Mouse (Mus musculus) neural tube, embryonic 11.5 days (tissue): ENCODE results near the gene Msi2. TPM values are rescaled to one million over a fixed set of nuclear protein-coding genes. Genes with fewer than 3 reads are reported as not detected.
A peak's percentile ranks its signal among the peaks of the same experiment; 100 is the strongest.

Source experiments
- ATAC-seq: fragments of 200-750 bp; cut with Nextera tagmentation; 2 replicates; pipeline ENCODE4 v1.8.0; 2017; ENCODE audit warnings: moderate number of reproducible peaks, mild to moderate bottlenecking, moderate TSS enrichment, moderate library complexity; ENCODE audit not compliant: insufficient read depth, low FRiP score, low TSS enrichment
- DNase-seq: peaks from one replicate; pipeline ENCODE4 v3.0.0-alpha.2; 2015; ENCODE audit warnings: low spot score
- H3K27ac ChIP-seq: fragments of 300-500 bp; sonication (generic); 2 replicates; pipeline ENCODE4 v1.5.1; 2014; ENCODE audit warnings: low read depth, mild to moderate bottlenecking, low read length
- H3K27me3 ChIP-seq: fragments of 300-500 bp; sonication (generic); 2 replicates; pipeline ENCODE4 v1.6.1; 2014; ENCODE audit warnings: mild to moderate bottlenecking, low read length, mixed read lengths; ENCODE audit not compliant: control insufficient read depth, insufficient read depth
- H3K36me3 ChIP-seq: fragments of 300-500 bp; sonication (generic); 2 replicates; pipeline ENCODE4 v1.6.1; 2014; ENCODE audit warnings: mild to moderate bottlenecking, low read length, moderate library complexity, mixed read lengths; ENCODE audit not compliant: control insufficient read depth, insufficient read depth
- H3K4me1 ChIP-seq: fragments of 300-500 bp; sonication (generic); 2 replicates; pipeline ENCODE4 v1.6.1; 2014; ENCODE audit warnings: low read length, mixed read lengths; ENCODE audit not compliant: control insufficient read depth, insufficient read depth
- H3K4me2 ChIP-seq: fragments of 300-500 bp; sonication (generic); 2 replicates; pipeline ENCODE4 v1.6.1; 2014; ENCODE audit warnings: low read depth, mild to moderate bottlenecking, moderate library complexity
- H3K4me3 ChIP-seq: fragments of 300-500 bp; sonication (generic); 2 replicates; pipeline ENCODE4 v1.5.1; 2014; ENCODE audit warnings: low read depth, low read length
- H3K9ac ChIP-seq: fragments of 300-500 bp; sonication (generic); 2 replicates; pipeline ENCODE4 v1.6.1; 2014; ENCODE audit warnings: mild to moderate bottlenecking, low read length
- H3K9me3 ChIP-seq: fragments of 300-500 bp; sonication (generic); 2 replicates; pipeline ENCODE4 v1.6.1; 2016; ENCODE audit warnings: low read length; ENCODE audit not compliant: control insufficient read depth
- WGBS: fragments of 180-500 bp; shearing (Covaris S2); extraction: QIAGEN DNeasy Blood & Tissue Kit; methylation state at CpG from one replicate; pipeline ENCODE4 v1.1.7; 2014; 5-methylcytosine and 5-hydroxymethylcytosine counted together
- polyA plus RNA-seq: library from polyadenylated mRNA; unstranded; fragments of >200 nt; fragmentation: Nextera tagmentation; extraction: Ambion mirVana; gene quantifications from 2 replicates; pipeline ENCODE4 v1.2.1, GENCODE M21; 2014

Msi2 gene
- polyA plus RNA-seq: 19.7 and 20.6 TPM in 2 replicates

GRCm38 (mm10) chr11:88718050-88718765 lies at the start of gene Msi2:
Gene Msi2 (minus strand): TSS chr11:88718513.
- Histone ChIP-seq H3K9me3 (no peaks in the 10 kb centered on the region), H3K27ac (peak within 1 kb of the TSS; percentile 89), H3K9ac (peak within 1 kb of the TSS; percentile 99), H3K36me3 (no peaks in the 10 kb centered on the region), H3K4me2 (peak within 1 kb of the TSS; percentile 95), H3K27me3 (no peaks in the 10 kb centered on the region), H3K4me3 (peak within 1 kb of the TSS; percentile 98), H3K4me1 (peaks cover 32% of the 10 kb centered on the region)
- peak; percentile 79 for ATAC-seq
- 2% methylated on average over 9 of the region's 84 CpGs for WGBS
- DNase-seq: peak; percentile 95

GRCm38 (mm10) chr11:88765635-88766034 lies 47.3 kb upstream of the Msi2 start:
- ATAC-seq: no peak
- no peaks in the 10 kb centered on the region for H3K4me1 ChIP-seq
- H3K4me3 ChIP-seq: no peak overlapping the region
- no peaks in the 10 kb centered on the region for H3K9me3 ChIP-seq
- no peak overlapping the region for H3K9ac ChIP-seq
- no peak for DNase-seq
- H3K36me3 ChIP-seq: no peaks in the 10 kb centered on the region
- WGBS: 41% methylated on average over 7 of the region's 7 CpGs
- no peak overlapping the region for H3K4me2 ChIP-seq
- no peaks in the 10 kb centered on the region for H3K27me3 ChIP-seq
- H3K27ac ChIP-seq: no peak overlapping the region

GRCm38 (mm10) chr11:88763371-88763770 lies 45.1 kb upstream of the Msi2 start:
- H3K27me3 ChIP-seq: no peaks in the 10 kb centered on the region
- H3K4me3 ChIP-seq: no peak overlapping the region
- H3K36me3 ChIP-seq: no peaks in the 10 kb centered on the region
- H3K4me1 ChIP-seq: 0 out of 2 replicates have a peak, but pooled peaks cover 1% of the 10 kb centered on the region
- 92% methylated on average over 13 of the region's 13 CpGs for WGBS
- no peak overlapping the region for H3K9ac ChIP-seq
- no peak overlapping the region for H3K4me2 ChIP-seq
- H3K9me3 ChIP-seq: no peaks in the 10 kb centered on the region
- no peak overlapping the region for H3K27ac ChIP-seq
- ATAC-seq (no peak), DNase-seq (no peak)

GRCm38 (mm10) chr11:88759501-88759900 lies 41.2 kb upstream of the Msi2 start:
- Histone ChIP-seq H3K4me1 (0 out of 2 replicates have a peak, but pooled peaks cover 2% of the 10 kb centered on the region), H3K27ac (no peak overlapping the region), H3K4me3 (no peak overlapping the region), H3K4me2 (no peak overlapping the region), H3K9ac (no peak overlapping the region), H3K27me3 (no peaks in the 10 kb centered on the region), H3K36me3 (no peaks in the 10 kb centered on the region), H3K9me3 (no peaks in the 10 kb centered on the region)
- ATAC-seq (no peak), DNase-seq (no peak)
- WGBS: 95% methylated on average over 8 of the region's 8 CpGs

GRCm38 (mm10) chr11:88758402-88758801 lies 40.1 kb upstream of the Msi2 start:
- Histone ChIP-seq H3K27ac (no peak overlapping the region), H3K36me3 (no peaks in the 10 kb centered on the region), H3K9me3 (no peaks in the 10 kb centered on the region), H3K27me3 (no peaks in the 10 kb centered on the region), H3K4me1 (0 out of 2 replicates have a peak, but pooled peaks cover 2% of the 10 kb centered on the region), H3K9ac (no peak overlapping the region), H3K4me3 (no peak overlapping the region), H3K4me2 (no peak overlapping the region)
- DNase-seq (no peak), ATAC-seq (no peak)
- 37% methylated on average over 6 of the region's 6 CpGs for WGBS

GRCm38 (mm10) chr11:88745306-88745705 lies 27.0 kb upstream of the Msi2 start:
- H3K27me3 ChIP-seq: no peaks in the 10 kb centered on the region
- H3K4me3 ChIP-seq: no peak overlapping the region
- no peaks in the 10 kb centered on the region for H3K9me3 ChIP-seq
- no peak overlapping the region for H3K27ac ChIP-seq
- H3K4me2 ChIP-seq: no peak overlapping the region
- no peaks in the 10 kb centered on the region for H3K4me1 ChIP-seq
- no peak for ATAC-seq
- no peak overlapping the region for H3K9ac ChIP-seq
- DNase-seq: no peak
- no peaks in the 10 kb centered on the region for H3K36me3 ChIP-seq
- 84% methylated on average over 12 of the region's 12 CpGs for WGBS

GRCm38 (mm10) chr11:88739574-88740295 lies 21.4 kb upstream of the Msi2 start:
- ATAC-seq (no peak), DNase-seq (no peak)
- H3K4me3 ChIP-seq: no peak overlapping the region
- 90% methylated on average over 13 of the region's 13 CpGs for WGBS
- H3K9ac ChIP-seq: no peak overlapping the region
- no peaks in the 10 kb centered on the region for H3K27me3 ChIP-seq
- no peak overlapping the region for H3K27ac ChIP-seq
- H3K4me1 ChIP-seq: no peaks in the 10 kb centered on the region
- no peak overlapping the region for H3K4me2 ChIP-seq
- H3K9me3 ChIP-seq: no peaks in the 10 kb centered on the region
- no peaks in the 10 kb centered on the region for H3K36me3 ChIP-seq

GRCm38 (mm10) chr11:88729363-88729762 lies 11.1 kb upstream of the Msi2 start:
- 54% methylated on average over 5 of the region's 5 CpGs for WGBS
- DNase-seq (peak; percentile 31), ATAC-seq (no peak; the same call in 1 of the 2 replicates)
- Histone ChIP-seq H3K4me1 (peaks cover 8% of the 10 kb centered on the region; the same call in 1 of the 2 replicates), H3K36me3 (no peaks in the 10 kb centered on the region), H3K9ac (no peak overlapping the region), H3K4me3 (no peak overlapping the region), H3K4me2 (no peak overlapping the region), H3K27me3 (no peaks in the 10 kb centered on the region), H3K27ac (no peak overlapping the region), H3K9me3 (no peaks in the 10 kb centered on the region)
